Mouse (Mus musculus): Measurements from ENCODE around the gene Slc50a1.

GRCm38 (mm10) chr3:89278107-89278506, 7.7 kb upstream of the Slc50a1 start:
- TF ChIP-seq CTCF (IDR thresholded peaks at IDR 0.05; ENCODE audit: low read depth) (no peak), EP300 (IDR thresholded peaks at IDR 0.05; ENCODE audit: low read depth) (no peak)
